Mouse (Mus musculus): ENCODE measurements around the gene Ip6k2. TPM values are rescaled to one million over a fixed set of nuclear protein-coding genes. Genes with fewer than 3 reads are reported as not detected.

Gene Ip6k2
- total and polyA plus RNA-seq, 2 experiments from 2014 or later, result 22.1 to 28.9 TPM

- Histone ChIP-seq H3K27me3 (ENCODE audit: control insufficient read depth, insufficient read depth, low read length) (0 out of 2 replicates have a peak, but pooled peaks cover 3% of the 10 kb centered on the region), H3K27ac (ENCODE audit: low read depth) (peak within 1 kb of the TSS; percentile 64), H3K9me3 (replicated peaks; ENCODE audit: control insufficient read depth, low read length) (no peaks in the 10 kb centered on the region), H3K4me3 (ENCODE audit: low read depth, low read length) (peak within 1 kb of the TSS; percentile 55), H3K36me3 (replicated peaks; ENCODE audit: control insufficient read depth, insufficient read depth, low read length) (0 out of 2 replicates have a peak, but pooled peaks cover 9% of the 10 kb centered on the region), H3K4me1 (ENCODE audit: control insufficient read depth, insufficient read depth) (peaks cover 25% of the 10 kb centered on the region), H3K9ac (replicated peaks; ENCODE audit: low read depth, low read length) (peak within 1 kb of the TSS; percentile 55), H3K4me2 (ENCODE audit: low read depth, low read length) (peak within 1 kb of the TSS; percentile 67)
- ATAC-seq (ENCODE audit: insufficient read depth, low read depth) (no peak), DNase-seq (ENCODE audit: low spot score) (peak; percentile 24)
- 82% methylated on average over 3 of the region's 3 CpGs for WGBS
- no peak for TF ChIP-seq CTCF (IDR thresholded peaks at IDR 0.05; ENCODE audit: low read depth)
- TF ChIP-seq EP300 (IDR thresholded peaks at IDR 0.05; ENCODE audit: low read depth), result no peak
Observed at GRCm38 (mm10) chr9:108852976-108853375, 69.4 kb downstream of the Ip6k2 start, which contains the start of gene Slc26a6. TSS of gene Slc26a6 (plus strand) at chr9:108853283.

DNA sequence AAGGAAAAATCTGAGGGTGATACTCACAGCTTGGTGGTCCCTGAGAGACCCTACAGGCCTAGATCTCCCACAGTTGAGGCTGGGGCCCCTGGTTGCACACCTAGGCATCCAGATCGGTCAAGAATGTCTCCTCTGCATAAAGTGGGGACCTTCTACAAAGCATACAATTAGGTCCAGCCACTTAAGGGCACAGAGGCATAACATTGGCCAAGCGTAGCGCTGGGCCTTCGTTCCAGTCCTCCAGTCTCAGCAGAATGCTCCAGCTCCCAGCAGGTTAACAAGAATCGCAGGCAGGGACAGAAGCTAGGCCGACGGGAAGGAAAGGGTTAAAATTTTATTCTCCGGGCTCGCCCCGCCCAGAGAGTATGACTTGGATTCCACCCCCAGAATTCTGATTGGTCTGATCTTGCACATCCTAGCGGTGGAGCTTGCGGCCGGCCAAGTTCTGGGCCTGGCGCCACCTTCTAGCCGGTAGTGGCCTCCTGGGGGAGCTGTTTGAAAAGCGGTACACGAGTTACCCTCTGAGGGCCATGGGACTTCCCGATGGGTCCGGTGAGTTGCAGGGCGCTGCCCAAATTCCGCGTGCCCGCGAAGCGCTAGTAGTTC is 70.1 kb downstream of the Ip6k2 start:
- peak; percentile 91 for ATAC-seq (ENCODE audit: insufficient read depth, low read depth)

GRCm38 (mm10) chr9:108854241-108854696 is 70.7 kb downstream of the Ip6k2 start:
- peak overlapping the region; percentile 55 for H3K4me3 ChIP-seq (ENCODE audit: low read depth, low read length)
- peaks cover 33% of the 10 kb centered on the region for H3K4me1 ChIP-seq (ENCODE audit: control insufficient read depth, insufficient read depth)
- DNase-seq (ENCODE audit: low spot score), result peak; percentile 73
- H3K27me3 ChIP-seq (ENCODE audit: control insufficient read depth, insufficient read depth, low read length), result 0 out of 2 replicates have a peak, but pooled peaks cover 1% of the 10 kb centered on the region
- no peaks in the 10 kb centered on the region for H3K9me3 ChIP-seq (replicated peaks; ENCODE audit: control insufficient read depth, low read length)
- peak overlapping the region; percentile 55 for H3K9ac ChIP-seq (replicated peaks; ENCODE audit: low read depth, low read length)
- 0 out of 2 replicates have a peak, but pooled peaks cover 12% of the 10 kb centered on the region for H3K36me3 ChIP-seq (replicated peaks; ENCODE audit: control insufficient read depth, insufficient read depth, low read length)
- no peak for TF ChIP-seq EP300 (IDR thresholded peaks at IDR 0.05; ENCODE audit: low read depth)
- no peak for TF ChIP-seq CTCF (IDR thresholded peaks at IDR 0.05; ENCODE audit: low read depth)
- peak overlapping the region; percentile 64 for H3K27ac ChIP-seq (ENCODE audit: low read depth)
- peak overlapping the region; percentile 67 for H3K4me2 ChIP-seq (ENCODE audit: low read depth, low read length)
- 1% methylated on average over 28 of the region's 28 CpGs for WGBS
- ATAC-seq (ENCODE audit: insufficient read depth, low read depth), result peak; percentile 78

More for the DNA sequence above, 70.1 kb downstream of the Ip6k2 start:
- H3K36me3 ChIP-seq (replicated peaks; ENCODE audit: control insufficient read depth, insufficient read depth, low read length), result 0 out of 2 replicates have a peak, but pooled peaks cover 12% of the 10 kb centered on the region
- no peaks in the 10 kb centered on the region for H3K9me3 ChIP-seq (replicated peaks; ENCODE audit: control insufficient read depth, low read length)
- H3K27me3 ChIP-seq (ENCODE audit: control insufficient read depth, insufficient read depth, low read length), result 0 out of 2 replicates have a peak, but pooled peaks cover 3% of the 10 kb centered on the region
- peak overlapping the region; percentile 55 for H3K4me3 ChIP-seq (ENCODE audit: low read depth, low read length)
- peak overlapping the region; percentile 67 for H3K4me2 ChIP-seq (ENCODE audit: low read depth, low read length)
- H3K27ac ChIP-seq (ENCODE audit: low read depth), result peak overlapping the region; percentile 64
- peaks cover 27% of the 10 kb centered on the region for H3K4me1 ChIP-seq (ENCODE audit: control insufficient read depth, insufficient read depth)
- TF ChIP-seq CTCF (IDR thresholded peaks at IDR 0.05; ENCODE audit: low read depth), result peak; percentile 64
- 0 out of 2 replicates have a peak, but pooled peaks have one; percentile 14 for TF ChIP-seq EP300 (IDR thresholded peaks at IDR 0.05; ENCODE audit: low read depth)
- peak overlapping the region; percentile 55 for H3K9ac ChIP-seq (replicated peaks; ENCODE audit: low read depth, low read length)
- WGBS, result 2% methylated on average over 25 of the region's 25 CpGs
- DNase-seq (ENCODE audit: low spot score), result peak; percentile 98

GRCm38 (mm10) chr9:108855335-108855734 is 71.7 kb downstream of the Ip6k2 start:
- Histone ChIP-seq H3K4me1 (ENCODE audit: control insufficient read depth, insufficient read depth) (peaks cover 38% of the 10 kb centered on the region), H3K9ac (replicated peaks; ENCODE audit: low read depth, low read length) (no peak overlapping the region), H3K9me3 (replicated peaks; ENCODE audit: control insufficient read depth, low read length) (no peaks in the 10 kb centered on the region), H3K27me3 (ENCODE audit: control insufficient read depth, insufficient read depth, low read length) (no peaks in the 10 kb centered on the region), H3K36me3 (replicated peaks; ENCODE audit: control insufficient read depth, insufficient read depth, low read length) (0 out of 2 replicates have a peak, but pooled peaks cover 12% of the 10 kb centered on the region), H3K27ac (ENCODE audit: low read depth) (no peak overlapping the region), H3K4me3 (ENCODE audit: low read depth, low read length) (no peak overlapping the region), H3K4me2 (ENCODE audit: low read depth, low read length) (peak overlapping the region; percentile 67)
- no peak for DNase-seq (ENCODE audit: low spot score)
- ATAC-seq (ENCODE audit: insufficient read depth, low read depth), result no peak
- 45% methylated on average over 5 of the region's 5 CpGs for WGBS
- TF ChIP-seq EP300 (IDR thresholded peaks at IDR 0.05; ENCODE audit: low read depth) (no peak), CTCF (IDR thresholded peaks at IDR 0.05; ENCODE audit: low read depth) (no peak)

Small RNA genes lying within 50 kb of the gene (microRNA-seq; reads per million reads assigned to microRNA genes)
- not detected for gene Gm23156

Other genes with a start within 250 kb of the Ip6k2 start
- gene Impdh2, start 223.5 kb upstream of the Ip6k2 start, total RNA-seq (2014; rRNA removed; ENCODE audit: low replicate concordance), result 69.2 and 87.5 TPM in 2 replicates
- 52.6 and 54.7 TPM in 2 replicates for gene Impdh2, start 223.5 kb upstream of the Ip6k2 start, polyA plus RNA-seq (2015; fragmentation: Nextera tagmentation; extraction: Ambion mirVana)
- 41.3 and 84.4 TPM in 2 replicates for gene Ndufaf3, start 216.4 kb upstream of the Ip6k2 start, total RNA-seq (2014; rRNA removed; ENCODE audit: low replicate concordance)
- gene Ndufaf3, start 216.4 kb upstream of the Ip6k2 start, polyA plus RNA-seq (2015; fragmentation: Nextera tagmentation; extraction: Ambion mirVana), result 82.6 and 86.1 TPM in 2 replicates
- 54.0 and 71.1 TPM in 2 replicates for gene Dalrd3, start 213.9 kb upstream of the Ip6k2 start, total RNA-seq (2014; rRNA removed; ENCODE audit: low replicate concordance)
- 38.3 and 39.6 TPM in 2 replicates for gene Dalrd3, start 213.9 kb upstream of the Ip6k2 start, polyA plus RNA-seq (2015; fragmentation: Nextera tagmentation; extraction: Ambion mirVana)
- 44.9 and 53.2 TPM in 2 replicates for gene Wdr6, start 205.1 kb upstream of the Ip6k2 start, total RNA-seq (2014; rRNA removed; ENCODE audit: low replicate concordance)
- gene Wdr6, start 205.1 kb upstream of the Ip6k2 start, polyA plus RNA-seq (2015; fragmentation: Nextera tagmentation; extraction: Ambion mirVana), result 21.1 and 25.1 TPM in 2 replicates
- 18.7 and 37.8 TPM in 2 replicates for gene P4htm, start 186.1 kb upstream of the Ip6k2 start, total RNA-seq (2014; rRNA removed; ENCODE audit: low replicate concordance)
- 16.6 and 17.7 TPM in 2 replicates for gene P4htm, start 186.1 kb upstream of the Ip6k2 start, polyA plus RNA-seq (2015; fragmentation: Nextera tagmentation; extraction: Ambion mirVana)
- 59.5 and 76.4 TPM in 2 replicates for gene Arih2, start 134.4 kb upstream of the Ip6k2 start, total RNA-seq (2014; rRNA removed; ENCODE audit: low replicate concordance)
- gene Arih2, start 134.4 kb upstream of the Ip6k2 start, polyA plus RNA-seq (2015; fragmentation: Nextera tagmentation; extraction: Ambion mirVana), result 33.8 and 38.2 TPM in 2 replicates
- gene Slc25a20, start 121.7 kb upstream of the Ip6k2 start, total RNA-seq (2014; rRNA removed; ENCODE audit: low replicate concordance), result 95.7 and 137 TPM in 2 replicates
- gene Slc25a20, start 121.7 kb upstream of the Ip6k2 start, polyA plus RNA-seq (2015; fragmentation: Nextera tagmentation; extraction: Ambion mirVana), result 240 and 248 TPM in 2 replicates
- 48.2 and 52.8 TPM in 2 replicates for gene Prkar2a, start 94.5 kb upstream of the Ip6k2 start, total RNA-seq (2014; rRNA removed; ENCODE audit: low replicate concordance)
- 17.8 and 20.7 TPM in 2 replicates for gene Prkar2a, start 94.5 kb upstream of the Ip6k2 start, polyA plus RNA-seq (2015; fragmentation: Nextera tagmentation; extraction: Ambion mirVana)
- 12.0 and 13.7 TPM in 2 replicates for gene Nckipsd, start 24.6 kb downstream of the Ip6k2 start, total RNA-seq (2014; rRNA removed; ENCODE audit: low replicate concordance)
- 8.8 and 10.0 TPM in 2 replicates for gene Nckipsd, start 24.6 kb downstream of the Ip6k2 start, polyA plus RNA-seq (2015; fragmentation: Nextera tagmentation; extraction: Ambion mirVana)
- 0.08 TPM in 1 of 2 replicates, not detected in the other for gene Celsr3, start 42.5 kb downstream of the Ip6k2 start, total RNA-seq (2014; rRNA removed; ENCODE audit: low replicate concordance)
- 0.14 TPM in 2 replicates for gene Celsr3, start 42.5 kb downstream of the Ip6k2 start, polyA plus RNA-seq (2015; fragmentation: Nextera tagmentation; extraction: Ambion mirVana)
- 3.6 and 5.7 TPM in 2 replicates for gene Slc26a6, start 69.5 kb downstream of the Ip6k2 start, total RNA-seq (2014; rRNA removed; ENCODE audit: low replicate concordance)
- gene Slc26a6, start 69.5 kb downstream of the Ip6k2 start, polyA plus RNA-seq (2015; fragmentation: Nextera tagmentation; extraction: Ambion mirVana), result 8.8 and 9.3 TPM in 2 replicates
- not detected in 2 replicates for gene Tmem89, start 130.8 kb downstream of the Ip6k2 start, total RNA-seq (2014; rRNA removed; ENCODE audit: low replicate concordance)
- gene Tmem89, start 130.8 kb downstream of the Ip6k2 start, polyA plus RNA-seq (2015; fragmentation: Nextera tagmentation; extraction: Ambion mirVana), result not detected in 2 replicates
- gene Uqcrc1, start 152.8 kb downstream of the Ip6k2 start, total RNA-seq (2014; rRNA removed; ENCODE audit: low replicate concordance), result 1,707 and 1,762 TPM in 2 replicates
- gene Uqcrc1, start 152.8 kb downstream of the Ip6k2 start, polyA plus RNA-seq (2015; fragmentation: Nextera tagmentation; extraction: Ambion mirVana), result 1,738 and 1,782 TPM in 2 replicates
- gene Col7a1, start 169.8 kb downstream of the Ip6k2 start, total RNA-seq (2014; rRNA removed; ENCODE audit: low replicate concordance), result 0.58 and 1.3 TPM in 2 replicates
- 0.47 and 0.57 TPM in 2 replicates for gene Col7a1, start 169.8 kb downstream of the Ip6k2 start, polyA plus RNA-seq (2015; fragmentation: Nextera tagmentation; extraction: Ambion mirVana)
- gene Ucn2, start 202.2 kb downstream of the Ip6k2 start, total RNA-seq (2014; rRNA removed; ENCODE audit: low replicate concordance), result not detected in 2 replicates
- not detected in 2 replicates for gene Ucn2, start 202.2 kb downstream of the Ip6k2 start, polyA plus RNA-seq (2015; fragmentation: Nextera tagmentation; extraction: Ambion mirVana)
- 4.0 and 7.6 TPM in 2 replicates for gene Pfkfb4, start 208.0 kb downstream of the Ip6k2 start, total RNA-seq (2014; rRNA removed; ENCODE audit: low replicate concordance)
- 2.3 and 3.1 TPM in 2 replicates for gene Pfkfb4, start 208.0 kb downstream of the Ip6k2 start, polyA plus RNA-seq (2015; fragmentation: Nextera tagmentation; extraction: Ambion mirVana)

Measured in heart, postnatal 0 days (tissue).